Mouse (Mus musculus): ENCODE measurements at regions not wholly inside any gene's neighbourhood (a gene's known extent, or its start where the extent isn't known, plus 50 kb on each side); places are given as distances from the start of the nearest gene placed in this dataset.

- 74% methylated on average over 7 of the region's 7 CpGs for WGBS (ENCODE audit: insufficient replicate concordance)
- Histone ChIP-seq H3K9me3 (replicated peaks; ENCODE audit: control insufficient read depth, low read length) (no peaks in the 10 kb centered on the region), H3K4me3 (ENCODE audit: low read depth, low read length) (no peak overlapping the region), H3K27me3 (ENCODE audit: control insufficient read depth, insufficient read depth, low read depth, low read length) (no peaks in the 10 kb centered on the region), H3K4me2 (ENCODE audit: low read depth, low read length) (no peak overlapping the region), H3K9ac (ENCODE audit: low read depth, low read length) (no peak overlapping the region), H3K27ac (ENCODE audit: low read length) (no peak overlapping the region), H3K36me3 (ENCODE audit: control insufficient read depth, insufficient read depth) (no peaks in the 10 kb centered on the region), H3K4me1 (ENCODE audit: control insufficient read depth, low read depth, low read length) (no peaks in the 10 kb centered on the region)
- no peak for ATAC-seq (ENCODE audit: low read depth)
Observed at GRCm38 (mm10) chr11:117050788-117051187, 64.2 kb upstream of the Sec14l1 start.

GRCm38 (mm10) chr11:117056958-117057357 lies 58.0 kb upstream of the Sec14l1 start:
- 8% methylated on average over 9 of the region's 9 CpGs for WGBS (ENCODE audit: insufficient replicate concordance)
- no peaks in the 10 kb centered on the region; the same call in 1 of the 2 replicates for H3K27me3 ChIP-seq (ENCODE audit: control insufficient read depth, insufficient read depth, low read depth, low read length)
- ATAC-seq (ENCODE audit: low read depth) = no peak
- H3K36me3 ChIP-seq (ENCODE audit: control insufficient read depth, insufficient read depth) = no peaks in the 10 kb centered on the region
- H3K9me3 ChIP-seq (replicated peaks; ENCODE audit: control insufficient read depth, low read length) = no peaks in the 10 kb centered on the region
- no peak overlapping the region for H3K9ac ChIP-seq (ENCODE audit: low read depth, low read length)
- no peak overlapping the region for H3K4me2 ChIP-seq (ENCODE audit: low read depth, low read length)
- no peak overlapping the region for H3K4me3 ChIP-seq (ENCODE audit: low read depth, low read length)
- peaks cover 14% of the 10 kb centered on the region for H3K4me1 ChIP-seq (ENCODE audit: control insufficient read depth, low read depth, low read length)
- H3K27ac ChIP-seq (ENCODE audit: low read length) = no peak overlapping the region

DNA sequence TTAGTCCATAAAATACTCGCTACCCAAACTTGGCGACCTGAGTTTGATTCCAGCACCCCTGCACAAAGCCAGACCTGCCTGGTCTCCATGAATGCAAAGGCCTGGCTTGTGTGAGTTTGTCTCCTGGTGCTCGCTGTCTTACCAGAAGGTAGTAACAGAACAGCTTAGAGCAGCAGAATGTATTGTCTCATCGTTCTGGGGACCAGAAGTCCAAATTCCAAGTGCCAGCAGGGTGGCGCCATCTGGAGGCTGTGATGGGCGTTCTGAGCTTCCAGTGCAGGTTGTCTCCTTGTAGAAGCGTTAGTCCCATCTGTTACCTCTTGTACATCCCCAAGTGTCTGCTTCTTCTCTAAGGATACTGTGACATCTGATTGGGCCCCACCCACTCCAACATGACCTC lies 57.5 kb upstream of the Sec14l1 start:
- no peak overlapping the region for H3K4me2 ChIP-seq (ENCODE audit: low read depth, low read length)
- no peak overlapping the region for H3K9ac ChIP-seq (ENCODE audit: low read depth, low read length)
- ATAC-seq (ENCODE audit: low read depth) = no peak
- H3K9me3 ChIP-seq (replicated peaks; ENCODE audit: control insufficient read depth, low read length) = no peaks in the 10 kb centered on the region
- H3K4me1 ChIP-seq (ENCODE audit: control insufficient read depth, low read depth, low read length) = peaks cover 14% of the 10 kb centered on the region
- 30% methylated on average over 7 of the region's 7 CpGs for WGBS (ENCODE audit: insufficient replicate concordance)
- no peaks in the 10 kb centered on the region for H3K36me3 ChIP-seq (ENCODE audit: control insufficient read depth, insufficient read depth)
- H3K27ac ChIP-seq (ENCODE audit: low read length) = no peak overlapping the region
- H3K27me3 ChIP-seq (ENCODE audit: control insufficient read depth, insufficient read depth, low read depth, low read length) = no peaks in the 10 kb centered on the region; the same call in 1 of the 2 replicates
- no peak overlapping the region for H3K4me3 ChIP-seq (ENCODE audit: low read depth, low read length)

- 19% methylated on average over 8 of the region's 8 CpGs for WGBS (ENCODE audit: insufficient replicate concordance)
- no peak overlapping the region for H3K4me2 ChIP-seq (ENCODE audit: low read depth, low read length)
- no peaks in the 10 kb centered on the region for H3K9me3 ChIP-seq (replicated peaks; ENCODE audit: control insufficient read depth, low read length)
- no peaks in the 10 kb centered on the region; the same call in 1 of the 2 replicates for H3K27me3 ChIP-seq (ENCODE audit: control insufficient read depth, insufficient read depth, low read depth, low read length)
- no peak overlapping the region for H3K9ac ChIP-seq (ENCODE audit: low read depth, low read length)
- no peak overlapping the region for H3K27ac ChIP-seq (ENCODE audit: low read length)
- peaks cover 14% of the 10 kb centered on the region for H3K4me1 ChIP-seq (ENCODE audit: control insufficient read depth, low read depth, low read length)
- no peaks in the 10 kb centered on the region for H3K36me3 ChIP-seq (ENCODE audit: control insufficient read depth, insufficient read depth)
- peak; percentile 42 for ATAC-seq (ENCODE audit: low read depth)
- H3K4me3 ChIP-seq (ENCODE audit: low read depth, low read length) = no peak overlapping the region
Observed at GRCm38 (mm10) chr11:117059120-117059519, 55.8 kb upstream of the Sec14l1 start.

GRCm38 (mm10) chr11:117059981-117060705 lies 54.8 kb upstream of the Sec14l1 start:
- Histone ChIP-seq H3K4me2 (ENCODE audit: low read depth, low read length) (peak overlapping the region; percentile 47), H3K27me3 (ENCODE audit: control insufficient read depth, insufficient read depth, low read depth, low read length) (no peaks in the 10 kb centered on the region; the same call in 1 of the 2 replicates), H3K4me1 (ENCODE audit: control insufficient read depth, low read depth, low read length) (peaks cover 14% of the 10 kb centered on the region), H3K4me3 (ENCODE audit: low read depth, low read length) (peak overlapping the region; percentile 15), H3K36me3 (ENCODE audit: control insufficient read depth, insufficient read depth) (no peaks in the 10 kb centered on the region), H3K27ac (ENCODE audit: low read length) (0 out of 2 replicates have a peak overlapping the region, but pooled peaks have one; percentile 30), H3K9me3 (replicated peaks; ENCODE audit: control insufficient read depth, low read length) (no peaks in the 10 kb centered on the region), H3K9ac (ENCODE audit: low read depth, low read length) (0 out of 2 replicates have a peak overlapping the region, but pooled peaks have one; percentile 17)
- ATAC-seq (ENCODE audit: low read depth) = peak; percentile 54
- WGBS (ENCODE audit: insufficient replicate concordance) = 17% methylated on average over 19 of the region's 19 CpGs

- peak overlapping the region; percentile 11; the same call in 1 of the 2 replicates for H3K4me3 ChIP-seq (ENCODE audit: low read depth, low read length)
- H3K27me3 ChIP-seq (ENCODE audit: control insufficient read depth, insufficient read depth, low read depth, low read length) = no peaks in the 10 kb centered on the region; the same call in 1 of the 2 replicates
- peaks cover 14% of the 10 kb centered on the region for H3K4me1 ChIP-seq (ENCODE audit: control insufficient read depth, low read depth, low read length)
- no peaks in the 10 kb centered on the region for H3K9me3 ChIP-seq (replicated peaks; ENCODE audit: control insufficient read depth, low read length)
- peak overlapping the region; percentile 47 for H3K4me2 ChIP-seq (ENCODE audit: low read depth, low read length)
- peak; percentile 55 for ATAC-seq (ENCODE audit: low read depth)
- 29% methylated on average over 9 of the region's 9 CpGs for WGBS (ENCODE audit: insufficient replicate concordance)
- H3K9ac ChIP-seq (ENCODE audit: low read depth, low read length) = peak overlapping the region; percentile 17; the same call in 1 of the 2 replicates
- H3K36me3 ChIP-seq (ENCODE audit: control insufficient read depth, insufficient read depth) = no peaks in the 10 kb centered on the region
- H3K27ac ChIP-seq (ENCODE audit: low read length) = 0 out of 2 replicates have a peak overlapping the region, but pooled peaks have one; percentile 4
Observed at GRCm38 (mm10) chr11:117060706-117061337, 54.1 kb upstream of the Sec14l1 start.

DNA sequence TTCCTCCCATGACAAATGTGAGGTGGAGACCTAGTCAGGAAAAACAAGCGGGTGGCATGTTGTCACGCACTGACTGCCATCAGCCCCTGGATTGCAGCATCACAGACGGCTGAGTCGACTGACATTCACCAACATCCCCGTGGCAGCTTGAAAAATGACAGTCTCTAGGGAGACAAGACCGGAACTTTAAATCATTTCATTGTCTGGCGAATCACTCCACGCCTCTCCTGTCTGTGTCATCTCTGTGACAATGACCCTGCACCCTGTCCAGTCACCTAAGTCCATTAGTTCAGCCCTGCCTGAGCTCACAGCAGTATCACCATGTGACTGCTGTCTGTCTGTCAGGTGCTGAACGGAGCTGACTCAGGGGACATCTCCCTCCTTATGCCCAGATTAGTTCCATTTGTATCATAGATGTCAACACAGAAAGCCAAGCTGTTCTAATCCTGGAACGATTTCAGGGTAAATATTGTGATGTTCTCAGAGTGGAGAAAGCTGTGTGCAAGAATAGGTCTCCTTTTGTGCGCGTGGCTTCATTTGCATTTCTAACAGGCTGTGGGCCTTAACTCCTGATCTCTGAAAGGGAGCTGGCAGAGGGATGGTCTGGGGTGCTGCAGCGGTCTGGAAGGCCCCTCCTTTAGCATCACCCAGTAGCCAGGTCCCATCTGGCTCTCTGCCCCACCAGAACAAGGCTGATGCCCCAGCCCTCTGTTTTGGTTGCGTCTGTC lies 52.0 kb upstream of the Sec14l1 start:
- Histone ChIP-seq H3K4me3 (ENCODE audit: low read depth, low read length) (no peak overlapping the region), H3K27ac (ENCODE audit: low read length) (no peak overlapping the region), H3K36me3 (ENCODE audit: control insufficient read depth, insufficient read depth) (no peaks in the 10 kb centered on the region), H3K4me1 (ENCODE audit: control insufficient read depth, low read depth, low read length) (peaks cover 14% of the 10 kb centered on the region), H3K27me3 (ENCODE audit: control insufficient read depth, insufficient read depth, low read depth, low read length) (no peaks in the 10 kb centered on the region), H3K9me3 (replicated peaks; ENCODE audit: control insufficient read depth, low read length) (no peaks in the 10 kb centered on the region), H3K4me2 (ENCODE audit: low read depth, low read length) (no peak overlapping the region), H3K9ac (ENCODE audit: low read depth, low read length) (no peak overlapping the region)
- ATAC-seq (ENCODE audit: low read depth) = no peak
- 58% methylated on average over 14 of the region's 14 CpGs for WGBS (ENCODE audit: insufficient replicate concordance)
